Mouse (Mus musculus) urinary bladder, postnatal 25 days (tissue): Measurements from ENCODE around the gene Tmod1.
A peak's percentile ranks its signal among the peaks of the same experiment; 100 is the strongest.

Source experiments
- DNase-seq: peaks from one replicate; pipeline ENCODE4 v3.0.0; 2022; ENCODE audit warnings: low spot score

Tmod1 gene

DNA sequence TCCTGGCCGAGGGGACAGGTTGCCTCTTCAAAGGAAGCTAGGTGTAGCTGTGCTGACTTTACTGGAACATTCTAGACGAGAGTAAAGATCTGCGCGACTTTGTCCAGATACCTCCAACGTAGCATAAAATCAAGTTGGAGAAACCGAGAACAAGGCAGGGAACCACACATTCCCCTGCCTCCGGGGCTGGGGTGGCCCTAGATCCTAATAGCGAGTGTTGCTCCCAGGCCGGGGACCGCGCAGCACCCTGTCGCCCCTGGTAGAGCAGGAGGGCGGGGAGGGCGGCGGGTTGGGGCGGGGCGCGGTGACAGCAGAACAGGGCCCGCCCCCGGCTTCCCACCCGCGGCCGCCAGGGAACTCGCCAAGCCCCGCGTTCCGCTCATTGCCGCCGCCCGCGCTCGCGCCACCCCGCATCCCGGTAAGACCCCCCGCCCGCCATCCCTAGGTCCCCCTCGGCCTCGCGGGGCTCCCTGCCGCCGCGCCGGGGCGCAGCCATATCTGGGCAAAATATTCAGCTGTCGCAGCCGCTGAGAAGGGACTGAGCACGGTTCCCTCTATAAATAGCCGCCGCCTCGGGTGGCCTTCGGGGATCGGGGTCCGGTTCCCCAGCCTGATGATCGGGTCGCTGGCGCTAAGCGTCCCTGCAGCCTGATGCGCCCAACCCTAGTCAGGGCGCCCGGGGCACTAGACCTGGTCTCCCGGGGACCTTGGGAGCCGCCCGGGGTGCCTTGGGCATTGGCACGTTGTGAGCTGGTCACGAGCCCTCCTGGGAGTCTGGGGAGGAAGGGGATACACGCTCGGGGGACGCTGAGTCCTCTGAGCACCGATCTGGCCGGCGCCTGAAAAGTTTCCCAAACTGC is at the start of gene Tmod1:
Gene Tmod1 (plus strand): TSS at position 44 of the 860 bp plus-strand sequence.
- DNase-seq: peak; percentile 51

- DNase-seq: no peak
Measured at GRCm38 (mm10) chr4:45990427-45991135, 48.2 kb upstream of the Tmod1 start.

GRCm38 (mm10) chr4:45998536-45998935 is 40.2 kb upstream of the Tmod1 start:
- DNase-seq: no peak

- DNase-seq: no peak
Measured at GRCm38 (mm10) chr4:46008142-46008793, 30.5 kb upstream of the Tmod1 start.

DNA sequence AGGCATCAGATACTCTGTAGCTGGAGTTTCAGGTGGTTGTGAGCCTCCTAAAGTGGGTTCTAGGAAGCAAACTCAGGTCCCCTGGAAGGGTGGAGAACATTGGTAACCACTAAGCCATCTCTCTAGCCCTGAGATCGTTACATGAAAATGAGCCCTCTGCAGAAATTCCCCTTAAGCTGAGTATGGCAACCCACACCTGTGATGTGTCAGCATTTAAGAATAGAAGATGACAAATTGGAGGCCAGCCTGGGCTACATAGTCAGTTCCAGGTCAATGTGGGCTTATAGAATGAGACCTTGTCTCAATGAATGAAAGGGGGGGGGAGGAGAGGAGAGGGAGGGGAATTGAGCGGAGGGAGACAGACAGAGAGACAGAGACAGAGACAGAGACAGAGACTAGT is 27.0 kb upstream of the Tmod1 start:
- DNase-seq: no peak

- no peak for DNase-seq
Measured at GRCm38 (mm10) chr4:46015605-46016004, 23.1 kb upstream of the Tmod1 start.

GRCm38 (mm10) chr4:46023021-46023481 is 15.7 kb upstream of the Tmod1 start:
- no peak for DNase-seq

- no peak for DNase-seq
Measured at GRCm38 (mm10) chr4:46025893-46026292, 12.8 kb upstream of the Tmod1 start.

DNA sequence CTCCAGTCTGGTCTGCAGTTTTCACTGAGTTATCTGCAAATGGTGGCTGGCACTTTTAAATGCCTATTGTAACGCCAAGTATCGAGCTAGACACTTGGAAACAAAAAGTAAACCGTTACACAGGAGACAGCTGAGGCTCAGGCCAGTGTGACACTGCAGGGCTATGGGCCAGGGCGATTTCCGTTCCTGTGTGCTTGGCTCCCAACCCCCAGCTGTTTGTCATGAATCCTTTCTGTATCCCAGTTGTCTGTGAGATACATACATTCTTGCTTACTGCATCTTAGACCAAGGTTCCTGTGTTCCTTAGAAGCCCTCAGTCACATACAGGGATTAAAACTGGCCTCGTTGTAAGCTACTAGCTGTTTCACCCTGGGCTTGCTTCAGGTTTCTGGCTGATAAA is 10.5 kb upstream of the Tmod1 start:
- DNase-seq: no peak

DNA sequence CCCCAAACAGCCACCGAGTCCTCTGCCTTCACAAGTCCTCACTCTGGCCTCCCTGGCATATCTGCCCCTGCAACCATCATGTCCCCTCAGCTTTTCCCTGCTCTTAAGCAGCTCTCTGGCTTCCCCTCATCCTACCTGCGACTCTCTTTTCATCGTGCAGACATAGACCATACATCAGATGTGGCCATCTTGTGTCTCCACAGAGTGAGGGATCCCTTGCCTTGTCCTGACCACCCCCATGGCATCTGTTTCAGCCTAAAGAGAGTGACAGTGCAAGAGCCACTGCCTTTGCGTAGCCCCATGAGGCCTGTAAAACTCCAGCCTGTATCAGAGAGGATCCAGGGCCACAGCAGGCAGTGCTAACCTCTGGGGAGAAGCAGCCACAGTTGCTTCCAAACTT is 10.0 kb upstream of the Tmod1 start:
- DNase-seq: no peak

DNA sequence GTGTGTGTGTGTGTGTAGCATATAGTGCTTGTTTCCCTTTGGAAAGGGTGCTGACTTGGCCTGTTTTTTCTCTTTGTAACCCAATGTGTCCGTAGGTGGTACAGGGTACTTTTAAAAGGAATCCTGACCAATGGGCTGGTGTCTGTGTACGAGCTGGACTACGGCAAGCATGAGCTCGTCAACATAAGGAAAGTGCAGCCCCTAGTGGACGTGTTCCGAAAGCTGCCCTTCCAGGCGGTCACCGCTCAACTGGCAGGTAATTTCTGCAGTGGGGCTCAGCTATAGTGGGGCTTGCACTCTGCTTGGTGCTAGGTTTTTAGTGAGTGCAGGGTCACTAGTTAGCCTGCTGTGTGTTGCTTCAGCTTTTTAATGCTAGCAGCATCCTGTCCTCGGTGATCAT is 9.2 kb upstream of the Tmod1 start:
- no peak for DNase-seq

GRCm38 (mm10) chr4:46032448-46032847 is 6.3 kb upstream of the Tmod1 start:
- DNase-seq: no peak

DNA sequence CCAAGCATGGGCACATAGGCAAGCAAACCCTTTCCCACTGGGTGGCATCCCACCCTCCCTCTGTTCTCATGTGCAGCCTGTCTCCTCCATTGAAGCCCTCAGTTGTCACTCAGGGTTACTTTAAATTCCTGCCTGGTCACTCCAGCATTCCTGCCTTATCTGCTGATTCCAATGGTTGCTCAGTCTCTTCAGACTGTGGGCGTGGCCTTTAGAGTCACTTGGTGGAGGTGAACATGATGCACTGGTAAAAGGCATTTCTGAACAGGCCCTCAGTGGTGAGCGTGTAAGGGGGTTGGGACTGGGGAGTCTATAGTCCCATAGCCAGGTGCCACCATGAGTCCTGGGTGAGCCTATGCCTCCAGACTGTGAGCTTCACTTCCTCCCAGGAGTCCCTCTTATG is 5.5 kb upstream of the Tmod1 start:
- DNase-seq: no peak

- no peak for DNase-seq
Measured at GRCm38 (mm10) chr4:46038591-46038891, 194 bp upstream of the Tmod1 start.

- no peak for DNase-seq
Measured at GRCm38 (mm10) chr4:46039899-46040298, 1.2 kb downstream of the Tmod1 start.

GRCm38 (mm10) chr4:46040594-46041192 is 2.0 kb downstream of the Tmod1 start:
- no peak for DNase-seq

- no peak for DNase-seq
Measured at GRCm38 (mm10) chr4:46041761-46042504, 3.2 kb downstream of the Tmod1 start.

GRCm38 (mm10) chr4:46042505-46042850 is 3.7 kb downstream of the Tmod1 start:
- no peak for DNase-seq

- DNase-seq: no peak
Measured at GRCm38 (mm10) chr4:46043361-46043760, 4.6 kb downstream of the Tmod1 start.

DNA sequence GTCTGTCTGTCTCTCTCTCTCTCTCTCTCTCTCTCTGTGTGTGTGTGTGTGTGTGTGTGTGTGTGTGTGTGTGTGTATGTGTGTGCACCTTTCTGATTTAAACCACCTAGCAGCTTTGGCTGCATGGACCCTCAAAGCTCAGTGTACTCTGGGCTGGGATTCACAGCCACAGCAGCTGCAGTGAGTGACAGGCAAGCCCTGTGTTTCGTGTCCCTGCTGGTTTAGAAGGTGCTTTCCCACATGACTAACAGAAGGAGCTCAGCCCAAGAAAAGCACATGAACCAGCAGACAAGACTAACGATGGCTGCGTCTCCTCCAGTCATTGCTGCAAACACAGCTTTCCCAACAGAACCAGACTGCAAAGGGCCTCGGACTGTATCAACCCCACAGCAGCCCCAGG is 9.2 kb downstream of the Tmod1 start:
- DNase-seq: no peak

- no peak for DNase-seq
Measured at GRCm38 (mm10) chr4:46048418-46048817, 9.7 kb downstream of the Tmod1 start.
